Mouse (Mus musculus): ENCODE data around the gene Lfng.

Gene Lfng

GRCm38 (mm10) chr5:140642076-140642475 lies 35.0 kb downstream of the Lfng start:
- no peak for DNase-seq

DNA sequence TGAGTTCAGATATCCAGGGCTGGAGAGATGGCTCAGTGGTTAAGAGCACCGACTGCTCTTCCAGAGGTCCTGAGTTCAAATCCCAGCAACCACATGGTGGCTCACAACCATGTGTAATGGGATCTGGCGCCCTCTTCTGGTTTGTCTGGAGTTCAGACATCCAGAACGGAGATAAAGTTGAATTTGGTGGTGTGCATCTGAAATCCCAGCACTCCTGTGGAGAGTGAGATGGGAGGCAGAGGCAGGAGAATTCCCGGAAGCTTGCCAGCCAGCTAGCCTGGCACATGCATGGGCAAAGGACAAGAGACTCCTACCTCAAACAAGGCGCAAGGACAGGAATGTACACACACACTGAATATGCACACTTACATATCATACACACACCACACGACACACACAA lies 37.1 kb downstream of the Lfng start:
- DNase-seq, result no peak

GRCm38 (mm10) chr5:140644702-140645201 lies 37.6 kb downstream of the Lfng start:
- DNase-seq, result peak; percentile 50

DNA sequence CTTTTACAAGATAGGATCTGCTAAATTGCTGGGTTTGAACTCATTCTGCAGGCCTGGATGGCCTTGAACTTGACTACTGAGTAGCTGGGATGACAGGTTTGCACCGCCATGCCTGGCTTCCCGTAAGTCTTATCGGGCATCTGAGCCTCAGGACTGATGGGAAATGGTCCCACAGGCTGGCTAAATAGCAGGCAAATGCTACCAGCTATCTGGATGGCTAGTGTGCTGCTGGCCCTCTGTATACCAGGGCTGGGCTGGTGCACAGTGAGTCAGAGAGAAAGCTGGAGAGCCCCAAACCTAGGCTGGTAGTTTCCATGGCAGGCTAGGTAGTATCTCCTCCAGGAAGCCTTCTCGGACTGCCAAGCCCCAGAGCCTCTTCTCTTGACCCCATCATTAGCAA lies 38.3 kb downstream of the Lfng start:
- DNase-seq, result no peak

GRCm38 (mm10) chr5:140646171-140646570 lies 39.1 kb downstream of the Lfng start:
- DNase-seq, result no peak

GRCm38 (mm10) chr5:140647031-140647760 lies 40.1 kb downstream of the Lfng start:
- no peak for DNase-seq

GRCm38 (mm10) chr5:140647821-140648518 lies 40.9 kb downstream of the Lfng start:
- peak; percentile 54 for DNase-seq

GRCm38 (mm10) chr5:140648519-140649100 lies 41.5 kb downstream of the Lfng start, which contains the start of gene Ttyh3:
Gene Ttyh3 (minus strand): TSS chr5:140649031.
- no peak for DNase-seq

GRCm38 (mm10) chr5:140649101-140649667 lies 42.1 kb downstream of the Lfng start:
- DNase-seq, result peak; percentile 96

- DNase-seq, result no peak
These were observed 42.8 kb downstream of the Lfng start for GRCm38 (mm10) chr5:140649881-140650414.

DNA sequence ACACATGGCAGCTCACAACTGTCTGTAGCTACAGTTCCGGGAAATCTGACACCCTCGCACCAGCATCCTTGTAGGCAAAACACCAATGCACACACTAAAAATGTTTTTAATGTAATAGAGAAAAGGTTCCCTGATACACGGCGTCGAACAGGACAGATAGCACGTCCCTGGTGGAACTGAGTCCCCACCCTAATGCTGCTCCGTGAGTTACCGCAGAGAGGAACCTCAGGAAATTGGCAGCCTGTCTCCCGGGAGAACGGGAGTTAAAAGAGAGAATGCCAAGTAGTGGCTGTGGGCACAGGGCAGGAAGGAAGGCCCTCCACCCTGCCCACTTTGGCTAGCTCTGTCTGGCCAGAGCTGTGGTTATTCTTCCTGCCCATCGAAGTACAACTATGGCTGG lies 44.1 kb downstream of the Lfng start:
- no peak for DNase-seq

- no peak for DNase-seq
These were observed 45.5 kb downstream of the Lfng start for GRCm38 (mm10) chr5:140652587-140652986.

GRCm38 (mm10) chr5:140654096-140654845 lies 47.2 kb downstream of the Lfng start:
- DNase-seq, result peak; percentile 72

DNA sequence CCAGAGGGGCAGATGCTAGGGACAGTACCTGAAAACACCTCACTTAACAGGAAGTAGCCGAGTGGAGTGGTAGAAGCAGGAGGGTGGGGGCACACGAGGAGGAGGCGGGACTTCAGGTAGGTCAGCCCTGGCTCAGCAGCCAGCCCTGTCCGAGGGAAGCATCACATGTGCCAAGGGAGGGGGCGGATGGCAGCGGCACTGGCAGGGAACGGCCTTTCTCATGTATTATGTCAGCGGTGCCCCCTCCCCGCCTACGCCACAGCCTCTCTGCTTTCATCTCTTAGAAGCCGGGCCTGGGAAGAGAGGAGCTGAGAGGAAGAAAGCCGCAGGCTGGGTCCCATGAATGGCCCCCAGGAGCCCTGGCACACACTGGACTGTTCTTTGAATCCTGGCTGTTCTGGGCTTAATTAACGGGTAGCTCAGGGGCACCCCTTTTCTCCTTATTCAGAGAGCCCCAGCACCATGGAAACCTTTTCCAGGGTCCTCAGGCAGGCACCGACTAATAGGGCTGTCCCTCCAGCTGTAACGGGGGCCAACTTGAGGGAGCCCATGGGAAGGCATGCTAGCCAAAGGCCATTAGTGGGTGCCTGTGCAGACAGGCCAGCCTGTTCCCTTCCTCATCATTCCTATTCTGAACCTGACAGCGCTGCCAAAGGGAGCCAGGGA lies 52.6 kb downstream of the Lfng start:
- DNase-seq, result no peak

DNA sequence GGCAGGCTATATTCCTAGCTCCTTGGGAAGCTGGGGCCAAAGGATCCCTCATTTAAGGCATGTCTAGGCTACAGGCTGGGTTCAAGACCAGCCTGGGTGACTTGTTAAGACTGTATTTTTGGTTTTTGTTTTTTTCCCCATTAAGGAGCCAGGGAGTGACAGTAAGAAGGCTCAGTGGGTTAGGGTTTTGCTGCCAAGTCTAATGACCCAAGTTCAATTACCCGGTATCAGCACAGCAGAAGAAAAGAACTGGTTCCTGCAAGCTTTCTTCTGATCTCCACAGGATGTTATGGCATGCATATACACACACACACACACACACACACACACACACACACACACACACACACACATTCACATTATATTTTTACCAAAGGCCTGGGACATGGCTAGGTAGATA lies 53.3 kb downstream of the Lfng start:
- DNase-seq, result no peak

GRCm38 (mm10) chr5:140661427-140661826 lies 54.3 kb downstream of the Lfng start:
- no peak for DNase-seq

- no peak for DNase-seq
These were observed 54.9 kb downstream of the Lfng start for GRCm38 (mm10) chr5:140661875-140662643.

- no peak for DNase-seq
These were observed 55.8 kb downstream of the Lfng start for GRCm38 (mm10) chr5:140662741-140663592.

- peak; percentile 42 for DNase-seq
These were observed 56.6 kb downstream of the Lfng start for GRCm38 (mm10) chr5:140663621-140664180.
